Mouse (Mus musculus): Measurements from ENCODE around the gene Trub2.

GRCm38 (mm10) chr2:29732559-29732958 lies 55.7 kb downstream of the Trub2 start:
- no peak for TF ChIP-seq POLR2A (IDR thresholded peaks at IDR 0.05; ENCODE audit: low read depth, low read length)
- TF ChIP-seq CTCF (IDR thresholded peaks at IDR 0.05; ENCODE audit: borderline replicate concordance, insufficient read depth, low read length), result no peak
